Mouse (Mus musculus): Measurements from ENCODE around the gene Lin7a. TPM values are rescaled to one million over a fixed set of nuclear protein-coding genes. Genes with fewer than 3 reads are reported as not detected.

The Lin7a gene
- total and polyA plus RNA-seq, 3 experiments = not detected

GRCm38 (mm10) chr10:107222406-107223185 is 48.9 kb upstream of the Lin7a start:
- peaks cover 38% of the 10 kb centered on the region for H3K9me3 ChIP-seq (replicated peaks; ENCODE audit: low read length)
- TF ChIP-seq MAFK (IDR thresholded peaks at IDR 0.05; ENCODE audit: insufficient replicate concordance, low read length) (no peak), BHLHE40 (IDR thresholded peaks at IDR 0.05; ENCODE audit: low read depth, low read length) (no peak), HCFC1 (IDR thresholded peaks at IDR 0.05; ENCODE audit: low read depth, low read length) (no peak), USF2 (conservative IDR thresholded peaks at IDR 0.05; ENCODE audit: low read depth, low read length) (no peak), CTCF (conservative IDR thresholded peaks at IDR 0.05 in 1 of 2, IDR thresholded peaks at IDR 0.05 in 1 of 2; ENCODE audit: low read depth in 2 of 2, low read length in 2 of 2) (no peak), RCOR1 (conservative IDR thresholded peaks at IDR 0.05; ENCODE audit: low read depth, low read length) (no peak), POLR2A (IDR thresholded peaks at IDR 0.05; ENCODE audit: low read depth, low read length) (no peak), MXI1 (IDR thresholded peaks at IDR 0.05; ENCODE audit: low read depth, low read length) (no peak), CHD2 (IDR thresholded peaks at IDR 0.05; ENCODE audit: low read length) (no peak), CHD1 (IDR thresholded peaks at IDR 0.05; ENCODE audit: low read depth, low read length) (no peak)
- H3K9ac ChIP-seq (ENCODE audit: insufficient read depth, low read depth) = no peak overlapping the region
- no peak overlapping the region for H3K4me2 ChIP-seq (ENCODE audit: insufficient read depth, low read depth, poor library complexity, severe bottlenecking)
- no peak for DNase-seq (ENCODE audit: extremely low read depth)
- no peaks in the 10 kb centered on the region for H3K27me3 ChIP-seq (replicated peaks)
- H3K36me3 ChIP-seq (replicated peaks in 1 of 2; ENCODE audit: control insufficient read depth in 1 of 2, insufficient read depth in 1 of 2, low read length in 1 of 2) = no peaks in the 10 kb centered on the region
- no peaks in the 10 kb centered on the region for H3K4me1 ChIP-seq (ENCODE audit: control insufficient read depth in 1 of 2, insufficient read depth in 2 of 2)
- H3K4me3 ChIP-seq (replicated peaks in 1 of 3; ENCODE audit: low read depth in 2 of 3, low read length in 2 of 3, poor library complexity in 1 of 3) = no peak overlapping the region
- dilution Hi-C loops (cut with MboI; ENCODE audit: extremely low pct_ligation_motif_present, extremely low pct_unique_long_range_greater_than_20kb, low sequenced_read_pairs) = no loop called here
- no peak overlapping the region for H3K27ac ChIP-seq (ENCODE audit: insufficient read depth, low read depth)
- in situ Hi-C loops (cut with MboI; ENCODE audit: low pct_ligation_motif_present, low pct_unique_long_range_greater_than_20kb, low sequenced_read_pairs) = no loop called here
- no peaks in the 10 kb centered on the region for H3K79me2 ChIP-seq (replicated peaks; ENCODE audit: control insufficient read depth, extremely low read depth, insufficient read depth, poor library complexity, severe bottlenecking)

GRCm38 (mm10) chr10:107223186-107223440 is 48.4 kb upstream of the Lin7a start:
- dilution Hi-C loops (cut with MboI; ENCODE audit: extremely low pct_ligation_motif_present, extremely low pct_unique_long_range_greater_than_20kb, low sequenced_read_pairs) = no loop called here
- H3K27ac ChIP-seq (ENCODE audit: insufficient read depth, low read depth) = no peak overlapping the region
- no peak overlapping the region for H3K9ac ChIP-seq (ENCODE audit: insufficient read depth, low read depth)
- TF ChIP-seq IRF4 (IDR thresholded peaks at IDR 0.05; ENCODE audit: low read depth, low read length) (no peak), NRF1 (IDR thresholded peaks at IDR 0.05; ENCODE audit: low read depth, low read length) (no peak), CHD2 (IDR thresholded peaks at IDR 0.05; ENCODE audit: low read length) (no peak), UBTF (IDR thresholded peaks at IDR 0.05; ENCODE audit: low read depth, low read length) (no peak), TBP (conservative IDR thresholded peaks at IDR 0.05; ENCODE audit: low read depth, low read length) (no peak), NELFE (IDR thresholded peaks at IDR 0.05; ENCODE audit: low read depth, low read length) (no peak), MAFK (IDR thresholded peaks at IDR 0.05; ENCODE audit: insufficient replicate concordance, low read length) (no peak), ETS1 (conservative IDR thresholded peaks at IDR 0.05; ENCODE audit: low read depth, low read length) (no peak), ZNF384 (IDR thresholded peaks at IDR 0.05; ENCODE audit: low read depth, low read length) (no peak)
- H3K27me3 ChIP-seq (replicated peaks) = no peaks in the 10 kb centered on the region
- in situ Hi-C loops (cut with MboI; ENCODE audit: low pct_ligation_motif_present, low pct_unique_long_range_greater_than_20kb, low sequenced_read_pairs) = no loop called here
- no peaks in the 10 kb centered on the region for H3K79me2 ChIP-seq (replicated peaks; ENCODE audit: control insufficient read depth, extremely low read depth, insufficient read depth, poor library complexity, severe bottlenecking)
- no peaks in the 10 kb centered on the region for H3K36me3 ChIP-seq (replicated peaks in 1 of 2; ENCODE audit: control insufficient read depth in 1 of 2, insufficient read depth in 1 of 2, low read length in 1 of 2)
- no peak overlapping the region for H3K4me2 ChIP-seq (ENCODE audit: insufficient read depth, low read depth, poor library complexity, severe bottlenecking)
- H3K4me1 ChIP-seq (ENCODE audit: control insufficient read depth in 1 of 2, insufficient read depth in 2 of 2) = no peaks in the 10 kb centered on the region
- no peak overlapping the region for H3K4me3 ChIP-seq (replicated peaks in 1 of 3; ENCODE audit: low read depth in 2 of 3, low read length in 2 of 3, poor library complexity in 1 of 3)
- DNase-seq (ENCODE audit: extremely low read depth) = no peak
- H3K9me3 ChIP-seq (replicated peaks; ENCODE audit: low read length) = peaks cover 34% of the 10 kb centered on the region
